Mouse (Mus musculus) ovary, postnatal 10 days (tissue): ENCODE results near the gene Ccn6.
A peak's percentile ranks its signal among the peaks of the same experiment; 100 is the strongest.
"Not testable (repeated sequence)": the region's sequence is repeated elsewhere in the genome, so short reads cannot be mapped to it uniquely, and the experiment has no call there.

ENCODE experiments used
- DNase-seq: peaks from one replicate; pipeline ENCODE4 v3.0.0; 2022; ENCODE audit warnings: low spot score

The Ccn6 gene

DNA sequence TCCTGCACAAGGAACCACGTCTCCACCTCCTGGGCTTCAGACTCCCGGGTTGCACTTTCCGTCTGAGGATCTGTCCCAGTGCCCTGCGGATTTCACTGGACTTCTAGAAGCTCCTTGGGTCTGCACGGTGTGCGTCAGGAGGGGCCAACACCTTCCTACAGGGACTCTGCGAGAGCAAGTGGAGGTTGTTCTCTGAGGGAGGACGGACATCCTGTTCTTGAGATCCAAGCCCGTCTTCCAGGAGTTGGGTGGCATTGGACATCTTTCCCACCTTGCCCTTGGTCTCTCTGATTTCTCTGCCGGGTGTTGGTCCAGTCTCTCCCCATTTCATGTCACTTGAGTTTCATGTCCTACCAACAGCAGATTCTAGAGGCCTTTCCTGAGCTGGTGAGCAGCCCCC is at the start of gene Ccn6:
Ccn6 (minus strand) TSS at position 101 of the 400 bp plus-strand sequence.
- no peak for DNase-seq

DNA sequence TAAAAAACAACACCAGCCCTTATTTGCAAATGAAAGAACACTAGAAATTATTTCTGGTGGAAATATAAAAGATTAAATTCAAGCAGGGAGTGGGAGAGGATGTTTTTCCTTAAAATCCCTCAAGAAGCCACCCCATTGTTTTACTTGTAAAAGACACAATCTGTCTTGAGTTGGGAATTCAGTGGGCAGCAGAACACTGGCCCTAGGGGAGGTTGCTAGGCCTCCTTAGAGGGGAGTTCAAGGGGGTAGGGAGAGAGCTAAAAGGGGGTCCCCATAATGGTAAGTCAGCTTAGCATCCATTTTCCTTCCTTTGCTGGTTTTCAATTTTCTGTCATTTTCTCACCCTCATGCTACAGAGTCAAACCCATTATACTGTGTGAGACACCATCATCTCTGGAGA is 46.4 kb upstream of the Ccn6 start:
- DNase-seq: no peak

DNA sequence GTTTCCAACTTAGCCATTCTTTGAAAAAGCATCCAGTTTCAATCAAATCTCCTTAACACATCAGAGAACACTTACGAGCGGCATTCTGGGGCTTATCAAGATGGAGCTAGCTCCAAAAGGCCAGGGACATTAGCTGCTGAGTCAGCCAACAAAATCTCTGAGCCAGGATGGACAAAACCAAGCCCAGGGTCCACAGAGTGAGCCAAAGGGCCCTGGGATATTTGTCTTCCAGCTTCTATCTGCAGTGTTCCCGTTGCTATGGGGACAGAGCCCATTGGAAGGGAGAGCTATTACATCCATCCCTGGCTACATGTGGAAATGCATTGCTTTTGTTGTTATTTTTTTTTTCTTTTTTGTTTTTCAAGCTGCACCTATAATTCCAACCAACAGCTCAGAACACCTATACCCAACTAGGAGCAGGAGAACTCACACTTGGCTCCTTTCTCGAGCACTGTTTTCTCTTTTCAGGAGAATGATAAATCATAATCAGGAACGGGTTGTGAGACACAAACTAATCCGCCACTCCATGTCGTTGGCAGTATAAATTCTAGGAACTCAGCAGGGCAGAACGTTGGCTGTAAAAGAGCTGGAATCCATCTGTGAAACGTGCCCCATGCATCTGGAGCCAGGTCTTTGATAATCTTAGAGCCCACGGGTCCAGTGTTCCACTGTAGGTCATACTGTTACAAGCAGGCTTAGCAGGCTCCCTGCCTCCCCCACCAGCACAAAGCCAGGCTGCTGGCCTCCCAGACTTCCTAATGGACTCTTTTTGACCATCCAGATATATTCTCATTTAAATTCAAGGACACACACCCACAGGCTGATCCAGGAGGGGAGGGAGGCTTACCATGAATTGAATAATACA is 45.8 kb upstream of the Ccn6 start:
- no peak for DNase-seq

DNA sequence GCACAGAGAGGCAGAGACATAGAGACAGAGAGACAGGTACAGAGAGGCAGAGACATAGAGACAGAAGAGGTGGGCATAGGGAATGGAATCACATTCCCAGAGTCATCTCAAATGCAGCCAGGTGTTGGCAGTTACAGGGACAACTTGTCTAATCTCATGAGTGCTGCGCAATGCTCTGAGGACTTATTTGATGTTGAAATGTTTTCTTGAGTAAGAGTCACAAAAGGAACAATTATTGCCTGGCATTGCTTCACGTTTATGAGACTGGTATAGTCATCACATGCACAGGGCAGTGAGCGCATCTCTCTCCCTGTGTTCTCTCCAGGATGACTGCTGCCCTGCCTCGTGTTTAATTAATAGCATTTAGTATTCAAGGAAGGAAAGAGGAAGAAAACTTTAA is 45.1 kb upstream of the Ccn6 start:
- DNase-seq: no peak

DNA sequence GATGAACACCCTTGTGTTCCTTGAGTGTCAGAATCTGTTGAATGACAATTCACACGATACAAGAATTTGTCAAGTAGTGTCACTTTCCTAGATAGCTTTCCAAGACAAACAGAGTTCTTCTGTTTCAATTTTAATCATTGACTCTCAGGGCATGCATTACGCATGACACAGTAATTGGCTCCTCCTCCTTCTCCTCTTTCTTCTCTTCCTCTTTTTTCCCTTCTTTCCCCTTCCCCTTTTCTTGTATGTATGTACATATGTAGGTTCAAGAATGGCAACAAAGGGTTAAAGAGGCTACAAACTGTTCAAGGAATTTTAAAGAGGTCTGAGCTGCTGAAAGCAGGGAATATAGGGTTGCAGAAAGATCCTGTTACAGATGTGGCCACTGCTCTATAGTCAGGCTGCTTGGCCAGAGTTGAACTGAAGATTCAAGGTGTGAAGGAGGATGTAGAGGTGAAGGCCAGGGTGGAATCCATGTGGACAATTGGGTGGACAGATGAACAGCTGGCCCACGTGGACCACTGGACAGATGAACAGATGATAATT is 43.8 kb upstream of the Ccn6 start:
- no peak for DNase-seq

DNA sequence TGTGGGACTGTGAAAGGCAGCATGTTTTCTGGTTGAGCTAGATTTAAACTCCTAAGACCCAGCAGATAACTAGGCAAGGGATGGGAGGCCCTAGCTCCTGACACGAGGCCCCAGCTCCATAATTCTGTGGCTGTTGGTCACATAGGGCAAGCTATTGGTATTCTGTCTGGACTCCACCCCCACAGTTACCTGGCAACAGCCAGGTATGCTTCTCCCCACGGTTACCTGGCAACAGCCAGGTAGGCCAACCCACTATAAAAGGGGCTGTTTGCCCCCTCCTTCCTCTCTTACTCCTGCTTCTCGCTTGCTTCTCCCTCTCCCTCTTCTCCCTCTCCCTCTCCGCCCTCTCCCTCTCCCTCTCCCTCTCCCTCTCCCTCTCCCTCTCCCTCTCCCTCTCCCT is 38.9 kb upstream of the Ccn6 start:
- DNase-seq: no peak

DNA sequence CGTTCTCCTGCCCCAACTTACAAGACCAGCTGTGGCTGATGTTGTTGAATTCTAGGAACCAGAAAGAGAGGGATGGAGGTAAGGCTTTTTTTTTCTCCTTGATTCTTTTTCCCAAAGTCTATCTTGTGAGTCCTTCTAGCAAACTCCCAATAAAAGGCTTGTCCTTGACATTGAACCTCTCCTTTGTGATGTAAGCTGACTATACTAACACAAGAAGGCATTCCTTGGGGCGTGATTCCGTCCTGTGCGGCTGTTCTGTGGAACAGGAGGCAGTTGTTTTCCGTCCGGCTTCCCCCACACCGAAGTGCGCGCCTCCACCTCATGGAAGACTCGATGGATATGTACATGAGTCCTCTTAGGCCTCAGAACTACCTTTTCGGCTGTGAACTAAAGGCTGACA is 34.6 kb upstream of the Ccn6 start:
- not testable (repeated sequence) for DNase-seq

DNA sequence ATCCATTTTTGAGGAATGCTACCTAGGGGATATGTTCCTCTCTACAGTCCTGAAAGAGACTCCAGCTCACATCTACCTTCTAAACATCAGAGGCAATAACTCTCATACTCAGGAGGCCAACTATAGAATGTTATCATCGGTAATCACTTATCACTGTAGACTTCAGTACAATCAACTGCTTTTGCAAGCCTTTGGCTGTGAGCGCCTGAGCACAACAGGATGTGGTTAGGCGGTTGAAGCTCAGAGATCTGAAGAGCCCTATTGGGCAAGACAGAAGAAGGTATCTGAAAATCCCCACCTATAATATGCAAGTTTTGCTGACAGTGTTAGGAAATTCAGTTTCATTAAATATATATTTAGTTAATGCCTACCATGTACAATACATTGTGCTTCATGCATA is 29.1 kb upstream of the Ccn6 start:
- DNase-seq: no peak

DNA sequence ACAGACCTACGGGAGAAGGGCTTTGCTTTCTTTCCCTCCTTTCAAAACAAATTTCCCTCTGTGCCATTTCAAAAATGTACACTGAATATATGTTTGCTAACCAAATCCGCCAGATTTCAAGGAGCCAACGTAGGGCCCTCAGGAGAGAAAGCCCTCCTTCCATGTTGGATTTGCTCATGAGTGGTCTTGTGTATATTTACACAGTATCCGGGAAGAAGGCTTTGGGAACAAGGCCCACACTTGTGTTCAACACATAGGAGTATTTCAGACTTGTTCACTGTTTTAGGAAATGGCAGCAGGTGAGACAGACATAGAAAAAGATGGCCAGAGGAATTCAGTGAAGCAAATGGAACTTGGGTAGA is 21.9 kb upstream of the Ccn6 start:
- no peak for DNase-seq

DNA sequence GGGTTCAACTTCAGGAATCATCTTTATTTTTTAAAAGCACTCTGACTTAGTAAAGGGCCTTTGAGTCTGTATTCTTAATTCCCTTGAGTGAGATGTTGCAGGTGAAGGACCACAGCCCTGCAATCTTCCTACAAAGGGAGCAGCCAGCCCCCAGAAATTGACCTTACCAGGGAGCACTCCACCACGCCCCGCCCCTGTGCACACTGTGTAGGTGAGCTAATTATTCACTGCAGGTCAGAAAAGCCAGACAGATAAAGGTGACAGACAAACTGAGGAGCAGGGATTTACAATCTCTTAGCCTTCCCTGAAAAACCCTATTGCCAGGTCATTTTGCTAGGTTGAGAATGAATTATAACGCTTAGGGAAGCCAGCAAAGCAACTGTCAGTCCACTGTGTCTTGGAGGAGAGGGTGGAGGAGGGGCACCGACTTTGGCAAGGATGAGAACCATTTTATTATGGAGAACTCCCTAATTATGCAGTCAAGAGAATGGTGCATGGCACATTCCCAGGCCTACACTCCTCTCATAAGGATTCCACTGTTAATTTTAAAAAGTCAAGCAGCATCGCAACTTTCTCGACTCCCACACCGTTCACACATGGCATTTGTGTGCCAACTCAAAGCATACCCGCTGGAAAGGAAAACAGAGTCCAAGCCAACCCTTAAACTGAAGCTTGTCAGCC is 21.4 kb upstream of the Ccn6 start:
- no peak for DNase-seq

DNA sequence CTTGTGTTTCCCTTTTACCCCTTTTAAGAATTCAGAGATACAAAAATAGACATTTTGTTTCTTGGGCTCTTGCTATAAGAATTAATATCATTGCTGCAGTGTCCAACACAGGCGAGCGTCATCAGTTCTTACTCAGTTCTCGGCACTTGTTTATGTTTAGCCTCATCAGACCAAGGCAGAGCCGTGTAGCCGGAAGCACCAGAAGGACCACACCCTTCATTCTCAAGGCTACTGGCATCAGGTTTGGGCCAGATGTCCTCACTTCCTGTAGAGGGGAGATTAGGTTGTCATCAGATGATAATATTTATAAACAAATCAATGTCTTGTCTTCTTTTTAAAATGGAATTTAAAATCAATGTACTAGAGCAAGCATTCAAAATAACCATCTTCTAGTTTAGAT is 13.4 kb upstream of the Ccn6 start:
- DNase-seq: no peak

DNA sequence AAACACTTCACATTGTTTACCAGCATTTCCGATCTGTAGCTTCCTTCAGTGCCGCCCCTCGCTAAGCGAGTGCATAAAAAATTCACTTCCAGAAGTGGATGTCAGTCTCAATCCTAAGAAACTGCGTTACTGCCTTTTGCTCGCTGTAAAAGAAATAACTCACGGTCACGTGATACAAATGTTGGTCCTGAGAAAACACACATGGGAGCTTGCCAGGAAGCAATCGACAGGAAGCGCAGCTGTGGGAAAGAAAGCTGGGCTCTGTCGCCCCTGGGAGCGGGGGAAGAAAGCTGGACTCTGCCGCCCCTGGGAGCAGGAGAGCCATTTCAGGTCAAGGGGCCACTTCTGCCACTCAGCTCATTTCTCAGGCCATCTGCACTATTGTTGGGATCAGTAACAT is 9.5 kb upstream of the Ccn6 start:
- DNase-seq: no peak

DNA sequence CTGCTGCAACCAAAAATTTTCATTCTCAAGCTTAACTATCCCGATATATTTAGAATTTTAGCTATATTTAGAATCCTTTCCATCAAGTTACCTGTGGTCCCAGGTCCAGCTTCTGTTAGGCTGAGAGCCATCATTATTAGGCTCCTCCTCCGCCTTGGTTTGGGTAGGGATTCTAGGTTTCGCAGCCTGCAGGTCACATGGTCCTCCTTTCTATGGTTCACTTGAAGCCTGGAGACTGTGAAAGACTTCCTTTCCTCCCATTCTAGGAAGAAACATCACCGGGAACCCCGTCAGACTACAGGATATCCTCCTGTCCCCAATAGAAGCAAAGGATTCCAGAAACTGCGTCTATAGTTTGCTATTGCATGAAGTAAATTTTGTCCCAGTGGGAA is 8.9 kb upstream of the Ccn6 start:
- no peak for DNase-seq

DNA sequence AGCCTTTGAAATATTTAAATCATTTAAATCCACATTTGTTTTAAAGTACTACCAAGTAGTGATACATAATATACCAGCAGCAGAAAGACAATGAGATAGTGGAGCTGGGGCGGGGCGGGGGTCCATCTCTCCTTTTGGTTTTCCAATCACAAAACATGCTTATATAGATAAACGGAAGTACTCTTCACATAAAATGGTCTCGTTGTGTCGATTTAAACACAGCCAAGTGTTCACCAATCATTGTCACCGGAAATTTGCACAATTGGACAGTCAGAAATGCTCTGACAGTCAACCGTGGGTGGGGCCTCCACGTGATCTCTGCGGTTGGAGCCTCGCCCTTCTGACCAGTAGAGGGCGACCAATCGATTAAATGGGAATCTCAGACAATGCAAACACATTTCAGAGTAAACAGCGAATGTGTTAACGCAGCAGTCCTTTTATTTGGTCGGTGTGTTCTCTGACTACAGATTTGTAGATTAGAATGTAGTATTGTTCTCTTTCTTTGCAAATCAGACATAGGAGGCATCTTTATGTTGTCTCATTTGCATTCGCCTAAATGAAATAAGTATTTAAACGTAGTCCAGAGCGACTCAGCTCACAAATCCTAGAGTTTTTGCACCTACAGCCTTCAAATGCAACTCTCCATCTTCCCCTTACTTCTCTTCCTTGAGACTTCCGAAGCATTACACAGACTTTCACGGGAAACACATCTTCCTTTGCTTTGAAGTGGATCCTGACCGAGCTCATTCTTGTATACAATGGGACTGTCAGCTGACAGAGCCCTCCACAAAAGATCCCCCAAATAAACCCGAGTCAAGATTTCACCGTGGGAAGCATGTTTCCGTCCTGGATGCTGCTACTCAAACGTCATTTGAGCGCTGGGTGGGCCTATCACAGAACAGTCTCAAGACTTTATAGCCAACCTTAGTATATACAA is 8.3 kb upstream of the Ccn6 start:
- peak; percentile 65 for DNase-seq

DNA sequence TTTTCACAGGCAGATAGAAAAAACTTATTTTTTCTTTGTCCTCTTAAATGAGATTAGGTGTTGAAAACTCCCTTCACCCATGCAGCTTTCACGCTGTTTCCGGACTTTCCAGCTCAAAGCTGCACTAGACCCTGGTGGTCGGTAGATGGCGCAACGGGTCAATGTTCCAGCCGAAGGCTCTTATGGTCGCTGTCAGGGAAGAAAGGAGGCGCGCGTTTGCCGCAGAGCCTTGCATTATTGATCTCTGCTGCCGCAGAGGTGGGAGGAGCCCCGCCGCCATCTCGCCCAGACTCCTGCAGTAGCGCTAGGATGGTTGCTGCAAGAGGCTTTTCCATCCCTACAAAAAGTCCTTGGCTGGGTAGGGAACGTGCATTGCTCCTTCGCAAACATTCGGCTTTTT is 7.5 kb upstream of the Ccn6 start:
- DNase-seq: peak; percentile 78

DNA sequence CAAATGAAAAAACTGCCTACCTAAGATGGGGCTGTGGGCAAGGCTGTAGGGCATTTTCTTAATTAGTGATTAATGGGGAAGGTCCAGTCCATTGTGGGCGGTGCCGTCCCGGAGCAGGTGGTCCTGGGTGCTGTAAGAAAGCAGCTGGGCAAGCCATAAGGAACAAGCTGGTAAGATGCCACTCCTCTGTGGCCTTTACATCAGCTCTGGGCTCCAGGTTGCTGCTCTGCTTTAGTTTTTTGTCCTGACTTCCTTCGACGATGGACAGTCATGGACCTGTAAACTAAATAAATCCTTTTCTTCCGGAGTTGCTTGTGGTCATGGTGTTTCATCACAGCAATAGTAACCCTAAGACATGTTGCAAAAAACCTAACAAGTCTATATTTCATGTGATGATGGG is 7.1 kb upstream of the Ccn6 start:
- DNase-seq: no peak

DNA sequence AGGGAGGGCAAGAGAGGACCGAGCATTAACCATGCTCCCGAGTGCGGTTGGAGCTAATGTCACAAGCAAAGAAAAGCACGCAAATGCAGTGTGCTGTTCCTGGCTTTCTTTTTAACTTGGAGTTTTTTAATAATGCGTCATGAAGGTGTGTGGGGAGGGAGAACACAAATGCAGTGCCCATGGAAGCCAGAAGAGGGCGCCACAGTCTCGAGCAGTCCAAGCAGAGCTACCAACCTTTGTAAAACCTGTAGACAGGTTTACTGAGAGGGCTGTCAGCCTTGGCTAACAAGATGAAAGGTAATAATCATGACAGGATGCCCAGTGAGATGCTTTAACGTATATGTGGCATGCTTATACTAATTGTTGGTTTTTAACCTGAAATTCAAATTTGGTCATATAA is 6.6 kb upstream of the Ccn6 start:
- peak; percentile 48 for DNase-seq

DNA sequence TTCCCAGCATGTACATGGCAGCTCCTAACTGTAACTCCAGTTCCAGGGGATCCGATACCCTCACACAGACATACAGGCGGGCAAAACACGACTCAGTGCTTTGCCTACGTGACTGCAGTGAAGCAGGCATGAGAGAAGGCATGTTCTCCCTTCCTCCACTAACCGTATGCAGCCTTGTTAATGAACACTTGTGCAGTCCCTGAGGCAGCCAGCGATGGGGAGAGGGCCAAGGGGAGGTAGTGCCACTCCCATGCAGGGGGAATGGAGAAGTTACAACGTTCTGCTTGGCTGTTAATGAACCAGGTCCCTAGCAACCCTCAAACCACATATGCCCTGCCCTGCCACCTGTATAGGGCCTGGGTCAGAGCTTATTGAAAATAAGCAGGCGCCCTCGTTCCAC is 6.0 kb upstream of the Ccn6 start:
- DNase-seq: no peak

DNA sequence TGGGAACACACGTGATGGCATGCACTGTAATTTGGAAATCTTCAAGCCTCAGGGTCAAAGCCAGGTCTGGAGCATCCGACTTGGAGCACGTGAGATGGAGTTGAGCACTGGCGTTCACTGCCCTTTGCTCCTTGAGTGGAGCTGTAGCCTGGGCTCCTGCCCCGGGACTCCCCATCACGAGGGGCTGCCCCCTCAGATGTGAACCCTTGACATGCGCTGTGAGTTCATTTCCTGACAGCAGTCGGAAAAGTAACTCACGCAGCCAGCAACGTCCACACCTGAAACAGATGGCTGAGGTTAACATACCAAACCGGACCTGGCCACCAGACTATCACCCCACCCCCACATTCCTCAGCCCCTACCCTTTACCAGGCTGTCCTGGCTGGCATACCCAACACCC is 4.0 kb upstream of the Ccn6 start:
- no peak for DNase-seq

DNA sequence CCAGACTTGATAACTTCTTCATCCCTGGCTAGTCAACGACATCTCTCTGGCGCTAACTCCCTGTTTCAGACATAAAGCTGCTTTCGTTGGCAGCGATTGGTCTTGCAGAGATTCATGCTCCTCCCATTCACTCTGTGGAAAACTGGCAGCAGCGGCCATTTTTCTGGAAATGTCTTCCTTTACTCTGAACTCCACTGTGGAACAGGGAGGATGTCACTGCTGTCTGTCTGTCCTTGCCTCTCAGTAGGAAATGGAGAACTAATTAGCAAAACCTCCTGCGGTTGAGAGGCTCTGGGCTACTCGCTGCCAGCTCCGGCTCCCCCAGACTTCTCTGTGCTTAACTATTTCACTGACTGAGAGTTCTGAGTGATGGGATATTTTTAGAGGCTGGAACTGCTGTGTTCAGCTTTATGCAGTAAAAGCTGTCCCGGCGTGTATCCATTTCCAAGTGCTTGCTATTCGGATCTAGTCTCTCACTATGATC is 2.1 kb upstream of the Ccn6 start:
- DNase-seq: no peak

DNA sequence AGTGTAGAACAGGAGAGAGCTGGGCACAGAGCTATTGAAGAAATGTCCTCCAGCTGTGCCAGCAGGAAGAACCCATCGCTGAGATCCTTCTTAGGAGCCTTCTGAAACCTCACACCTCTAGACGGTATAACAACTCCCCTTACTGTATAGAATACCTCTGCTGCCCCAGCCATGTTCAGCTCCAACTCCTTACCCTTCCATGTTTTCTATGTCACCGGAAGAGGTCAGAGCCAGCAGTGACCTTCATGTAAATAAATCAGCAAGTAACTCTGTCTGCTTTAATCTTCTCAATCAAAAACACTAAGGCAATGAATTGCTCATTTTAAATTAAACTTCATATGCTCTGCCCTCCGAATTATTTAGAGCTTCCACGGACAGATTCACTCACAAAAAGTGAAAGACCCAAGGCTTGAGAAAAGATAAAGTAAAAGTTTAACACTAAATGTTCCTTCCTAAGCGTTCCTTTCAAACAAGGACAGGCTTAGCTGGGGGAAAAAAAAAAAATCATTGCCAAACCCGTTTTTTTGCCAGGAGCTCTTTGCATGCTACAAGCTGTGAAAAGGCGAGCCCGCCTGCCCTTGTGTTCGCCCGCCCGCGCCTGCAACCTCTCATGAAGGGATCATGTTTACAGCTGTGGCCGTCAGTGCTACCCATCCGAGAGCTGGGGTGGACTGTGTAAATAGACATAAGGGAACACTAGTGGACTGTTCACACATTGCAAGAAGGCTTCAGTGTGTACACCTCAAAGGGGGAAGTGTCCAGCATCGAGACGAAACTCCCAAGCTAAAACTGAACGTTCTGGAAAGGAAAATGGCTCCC is 719 bp downstream of the Ccn6 start:
- no peak for DNase-seq
